Mouse (Mus musculus) kidney, embryonic 16.5 days (tissue): ENCODE measurements around the gene Ankrd54. TPM values are rescaled to one million over a fixed set of nuclear protein-coding genes. Genes with fewer than 3 reads are reported as not detected.
"Not testable (repeated sequence)": the region's sequence is repeated elsewhere in the genome, so short reads cannot be mapped to it uniquely, and the experiment has no call there.

ENCODE experiments used
- ATAC-seq: fragments of 200-750 bp; cut with Nextera tagmentation; 2 replicates; pipeline ENCODE4 v1.8.0; 2017; ENCODE audit warnings: moderate TSS enrichment; ENCODE audit not compliant: low FRiP score, low TSS enrichment
- H3K27ac ChIP-seq: fragments of 300-500 bp; sonication (generic); 2 replicates; pipeline ENCODE4 v1.5.1; 2014; ENCODE audit warnings: low read length
- H3K27me3 ChIP-seq: fragments of 300-500 bp; sonication (generic); 2 replicates; pipeline ENCODE4 v1.6.1; 2014; ENCODE audit warnings: low read length, control low read depth, mixed read lengths; ENCODE audit not compliant: insufficient read depth
- H3K36me3 ChIP-seq: fragments of 300-500 bp; sonication (generic); 2 replicates; pipeline ENCODE4 v1.6.1; 2014; ENCODE audit warnings: low read length, control low read depth, mixed read lengths; ENCODE audit not compliant: insufficient read depth
- H3K4me1 ChIP-seq: fragments of 300-500 bp; sonication (generic); 2 replicates; pipeline ENCODE4 v1.6.1; 2014; ENCODE audit warnings: low read length, control low read depth, mixed read lengths; ENCODE audit not compliant: insufficient read depth
- H3K4me2 ChIP-seq: fragments of 300-500 bp; sonication (generic); replicated peaks from 2 replicates; pipeline ENCODE4 v1.6.1; 2014; ENCODE audit warnings: low read depth, low read length
- H3K4me3 ChIP-seq: fragments of 300-500 bp; sonication (generic); 2 replicates; pipeline ENCODE4 v1.5.1; 2014; ENCODE audit warnings: mild to moderate bottlenecking, low read length
- H3K9ac ChIP-seq: fragments of 300-500 bp; sonication (generic); replicated peaks from 2 replicates; pipeline ENCODE4 v1.6.1; 2014; ENCODE audit warnings: low read length
- H3K9me3 ChIP-seq: fragments of 300-500 bp; sonication (generic); 2 replicates; pipeline ENCODE4 v1.6.1; 2016; ENCODE audit warnings: low read length, control low read depth
- WGBS: fragments of 180-500 bp; shearing (Covaris S2); extraction: QIAGEN DNeasy Blood & Tissue Kit; methylation state at CpG from one replicate; pipeline ENCODE4 v1.1.7; 2014; 5-methylcytosine and 5-hydroxymethylcytosine counted together
- polyA plus RNA-seq: library from polyadenylated mRNA; unstranded; fragments of >200 nt; fragmentation: Nextera tagmentation; extraction: Ambion mirVana; gene quantifications from 2 replicates; pipeline ENCODE4 v1.2.1, GENCODE M21; 2015

Ankrd54 gene
- polyA plus RNA-seq, 1 experiment from 2014 or later, result 52.5 TPM

DNA sequence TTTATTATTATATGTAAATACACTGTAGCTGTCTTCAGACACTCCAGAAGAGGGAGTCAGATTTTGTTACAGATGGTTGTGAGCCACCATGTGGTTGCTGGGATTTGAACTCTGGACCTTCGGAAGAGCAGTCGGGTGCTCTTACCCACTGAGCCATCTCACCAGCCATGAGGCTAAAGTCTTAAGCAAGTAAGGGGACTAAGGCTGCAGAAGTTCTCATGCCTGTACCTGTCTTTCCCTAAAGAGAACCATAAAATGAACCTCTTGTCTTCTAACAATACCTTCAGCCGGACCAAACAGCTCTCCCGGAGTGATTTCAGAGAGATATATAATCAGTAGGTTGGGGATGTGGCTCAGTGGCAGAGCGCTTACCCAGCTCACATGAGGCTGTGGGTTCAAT is 30.8 kb downstream of the Ankrd54 start:
- H3K27me3 ChIP-seq, H3K9me3 ChIP-seq, H3K4me2 ChIP-seq, ATAC-seq, H3K4me3 ChIP-seq, H3K27ac ChIP-seq, H3K9ac ChIP-seq: not testable (repeated sequence)
- WGBS, result 88% methylated on average over 5 of the region's 5 CpGs
- H3K36me3 ChIP-seq, result peaks cover 12% of the 10 kb centered on the region
- H3K4me1 ChIP-seq, result peaks cover 25% of the 10 kb centered on the region

DNA sequence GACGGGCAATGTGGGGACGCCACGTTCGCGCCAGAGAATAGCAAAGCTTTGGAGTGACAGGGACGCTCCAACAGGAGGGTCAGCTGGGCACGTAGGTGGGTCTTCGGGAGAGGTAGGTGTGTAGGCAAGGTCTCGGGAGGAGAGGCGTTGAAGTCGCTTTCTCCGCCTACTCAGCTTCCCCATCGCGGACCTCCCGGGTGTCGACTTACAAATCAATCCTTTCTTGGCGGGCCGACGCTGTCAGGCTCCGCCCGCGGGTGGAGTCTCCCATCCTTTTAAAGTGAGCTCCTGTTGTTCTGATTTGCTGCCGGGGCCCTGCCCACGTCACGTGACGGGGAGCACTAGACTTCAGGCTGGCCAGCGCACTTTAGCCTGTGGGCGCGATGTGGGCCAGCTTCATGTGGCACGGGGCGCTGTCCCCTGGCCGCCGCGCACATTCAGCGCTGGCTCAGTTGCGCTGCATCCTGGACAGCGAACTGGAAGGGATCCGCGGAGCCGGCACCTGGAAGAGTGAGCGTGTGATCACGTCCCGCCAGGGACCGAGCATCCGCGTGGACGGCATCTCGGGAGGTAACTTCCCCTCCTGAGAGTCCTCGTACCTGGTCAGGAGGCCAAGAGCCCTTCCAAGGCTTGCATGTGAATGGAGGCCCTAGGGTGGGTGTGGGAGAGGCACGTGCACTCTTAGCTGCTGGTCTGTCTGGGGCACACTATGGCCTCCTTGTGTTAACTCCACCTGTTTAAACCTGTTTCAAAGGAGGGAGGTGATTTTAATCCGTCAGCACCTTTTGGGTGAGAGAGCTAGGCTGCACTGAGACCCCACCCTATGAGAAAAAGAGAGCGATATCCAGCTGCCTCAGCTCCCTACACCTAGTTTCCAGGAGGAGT is 31.9 kb downstream of the Ankrd54 start:
- H3K27me3 ChIP-seq, result no peaks in the 10 kb centered on the region
- H3K27ac ChIP-seq, result peak overlapping the region; percentile 98
- peak overlapping the region; percentile 100 for H3K9ac ChIP-seq
- peak; percentile 86 for ATAC-seq
- H3K9me3 ChIP-seq, result no peaks in the 10 kb centered on the region
- WGBS, result under 1% methylated on average over 52 of the region's 52 CpGs
- peaks cover 4% of the 10 kb centered on the region; the same call in 1 of the 2 replicates for H3K36me3 ChIP-seq
- peak overlapping the region; percentile 79 for H3K4me3 ChIP-seq
- peaks cover 35% of the 10 kb centered on the region for H3K4me1 ChIP-seq
- H3K4me2 ChIP-seq, result peak overlapping the region; percentile 97

DNA sequence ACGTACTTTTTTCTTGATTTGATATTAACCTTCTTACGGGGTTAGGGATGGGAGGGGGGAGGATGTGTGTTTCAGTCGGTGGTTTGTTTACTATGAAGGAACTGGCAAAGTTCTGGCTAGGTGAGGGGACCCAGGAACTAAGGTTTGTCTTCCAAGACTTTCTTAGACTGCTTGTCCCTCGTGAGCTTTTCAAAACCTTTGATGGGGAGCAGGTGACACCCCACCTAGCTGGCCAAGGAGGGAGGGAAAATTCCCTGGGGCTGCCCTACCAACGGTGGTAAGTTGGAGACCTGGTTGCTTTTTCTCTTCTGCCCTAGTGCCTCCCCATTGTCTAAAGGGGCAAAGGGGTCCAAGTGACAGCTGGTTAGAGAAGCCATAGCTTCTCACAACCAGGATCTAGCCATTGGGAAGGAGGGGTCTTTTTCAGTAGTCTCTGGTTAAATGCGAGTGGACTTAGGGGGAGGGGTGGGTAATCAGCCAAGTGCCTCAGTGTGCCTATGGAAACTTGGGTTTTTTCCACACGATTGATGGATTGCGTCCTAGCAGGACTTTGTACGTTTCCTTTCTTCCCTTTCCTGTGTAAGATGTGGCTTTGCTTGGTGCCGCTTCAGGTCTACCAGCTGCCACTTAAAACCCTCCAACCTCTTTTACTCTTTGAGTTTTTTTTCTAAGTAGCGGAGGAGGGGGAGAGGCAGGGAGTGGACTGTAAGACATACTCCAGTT is 33.0 kb downstream of the Ankrd54 start:
- Histone ChIP-seq H3K27me3 (no peaks in the 10 kb centered on the region), H3K9ac (peak overlapping the region; percentile 100), H3K4me3 (peak overlapping the region; percentile 79), H3K4me2 (peak overlapping the region; percentile 97), H3K36me3 (no peaks in the 10 kb centered on the region), H3K9me3 (no peaks in the 10 kb centered on the region), H3K27ac (peak overlapping the region; percentile 98), H3K4me1 (peaks cover 43% of the 10 kb centered on the region)
- ATAC-seq, result no peak
- 6% methylated on average over 11 of the region's 11 CpGs for WGBS

DNA sequence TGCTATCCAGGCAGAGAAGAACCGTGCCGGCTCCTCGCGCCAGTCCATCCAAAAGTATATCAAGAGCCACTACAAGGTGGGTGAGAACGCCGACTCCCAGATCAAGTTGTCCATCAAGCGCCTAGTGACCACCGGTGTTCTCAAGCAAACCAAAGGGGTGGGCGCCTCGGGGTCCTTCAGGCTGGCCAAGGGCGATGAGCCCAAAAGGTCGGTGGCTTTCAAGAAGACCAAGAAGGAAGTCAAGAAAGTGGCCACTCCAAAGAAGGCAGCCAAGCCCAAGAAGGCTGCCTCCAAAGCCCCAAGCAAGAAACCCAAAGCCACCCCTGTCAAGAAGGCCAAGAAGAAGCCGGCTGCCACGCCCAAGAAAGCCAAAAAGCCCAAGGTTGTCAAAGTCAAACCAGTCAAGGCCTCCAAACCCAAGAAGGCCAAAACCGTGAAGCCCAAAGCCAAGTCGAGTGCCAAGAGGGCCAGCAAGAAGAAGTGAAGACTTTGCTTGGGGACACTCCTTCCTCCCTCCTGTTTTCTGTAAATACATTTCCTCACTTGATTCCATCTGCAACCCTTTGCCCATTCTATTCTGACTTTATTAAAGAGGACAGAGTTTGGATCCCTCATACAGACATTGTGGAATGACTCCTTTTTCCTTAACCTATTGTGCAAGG is 33.7 kb downstream of the Ankrd54 start:
- Histone ChIP-seq H3K4me3 (peak overlapping the region; percentile 79), H3K9ac (peak overlapping the region; percentile 100), H3K4me1 (peaks cover 43% of the 10 kb centered on the region), H3K36me3 (no peaks in the 10 kb centered on the region), H3K27ac (peak overlapping the region; percentile 98), H3K4me2 (peak overlapping the region; percentile 97), H3K27me3 (no peaks in the 10 kb centered on the region), H3K9me3 (no peaks in the 10 kb centered on the region)
- 15% methylated on average over 16 of the region's 16 CpGs for WGBS
- ATAC-seq, result no peak

DNA sequence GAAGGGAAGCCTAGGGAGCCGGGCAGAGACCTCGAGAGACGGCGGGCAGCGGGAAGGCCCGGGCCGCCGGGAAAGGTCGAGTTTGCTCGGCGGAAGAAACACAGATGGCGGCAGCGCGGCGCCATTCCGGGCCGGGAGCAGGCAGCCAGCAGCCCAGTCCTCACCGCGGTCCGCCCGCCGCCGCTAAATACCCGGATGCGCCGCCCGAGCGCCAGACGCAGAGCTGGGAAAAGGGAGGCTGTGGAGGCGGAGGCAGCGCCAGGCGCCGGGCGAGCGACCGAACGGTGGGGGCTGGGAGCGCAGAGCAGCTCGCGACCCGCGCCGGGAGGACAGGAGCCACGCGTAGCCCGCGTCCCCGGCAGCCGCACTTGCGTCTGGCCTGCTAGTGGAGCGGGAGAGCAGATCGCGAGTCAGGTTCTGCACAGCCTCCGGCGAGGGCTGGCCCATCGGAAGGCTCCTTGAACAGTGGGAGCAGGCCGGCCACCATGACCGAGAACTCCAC is 34.4 kb downstream of the Ankrd54 start, which contains the start of gene H1f0:
Gene H1f0 (plus strand): TSS at position 214 of the 502 bp plus-strand sequence.
- Histone ChIP-seq H3K4me1 (peaks cover 48% of the 10 kb centered on the region), H3K36me3 (no peaks in the 10 kb centered on the region), H3K4me2 (peak within 1 kb of the TSS; percentile 97), H3K9me3 (no peaks in the 10 kb centered on the region), H3K27me3 (no peaks in the 10 kb centered on the region), H3K4me3 (peak within 1 kb of the TSS; percentile 79), H3K9ac (peak within 1 kb of the TSS; percentile 100), H3K27ac (peak within 1 kb of the TSS; percentile 98)
- ATAC-seq, result peak; percentile 74
- under 1% methylated on average over 49 of the region's 58 CpGs for WGBS

DNA sequence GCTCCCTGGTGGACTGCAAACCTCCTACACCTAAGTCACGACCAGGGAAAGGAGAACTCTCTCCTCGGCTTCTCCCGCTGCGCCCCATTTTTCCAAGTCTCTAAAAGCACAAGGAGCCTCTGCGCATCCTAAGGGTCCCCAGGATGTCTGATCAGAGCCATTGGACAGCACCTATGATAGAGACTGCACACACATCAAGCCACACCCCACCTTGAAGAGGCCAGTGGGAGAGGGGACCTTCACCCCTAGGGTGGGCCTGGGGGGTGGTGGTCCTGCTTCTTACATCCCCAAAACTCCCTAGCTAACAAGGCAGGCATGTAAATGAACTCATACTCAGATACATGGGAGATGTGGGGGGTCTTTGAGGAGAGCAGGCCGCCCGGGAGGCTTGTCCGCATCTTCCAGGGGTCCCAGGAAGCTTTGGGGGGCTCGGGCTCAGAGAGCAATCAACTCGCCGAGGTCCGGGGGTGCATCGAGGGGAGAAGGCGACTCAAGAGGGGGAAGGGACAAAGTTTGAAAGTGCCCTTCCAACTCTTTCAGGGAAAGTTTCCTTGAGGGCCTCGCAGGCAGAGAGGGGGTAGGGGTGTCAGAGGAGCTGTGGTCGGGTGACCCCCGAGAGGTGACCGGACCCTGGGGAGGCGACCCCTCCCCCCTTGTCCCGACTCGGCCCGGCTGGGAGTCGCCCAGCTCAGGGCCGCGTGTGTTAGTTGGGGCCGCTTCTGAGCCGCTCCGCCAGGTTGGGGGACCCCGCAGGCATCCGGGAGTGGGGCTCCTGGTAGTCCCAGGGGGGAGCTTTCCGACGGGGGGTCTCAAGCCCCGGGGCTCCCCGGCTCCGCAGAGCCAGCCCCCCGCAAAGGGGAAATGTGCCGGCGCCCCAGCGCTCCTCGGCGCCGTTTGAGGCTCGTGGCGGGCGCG is 35.1 kb downstream of the Ankrd54 start:
- peak overlapping the region; percentile 79 for H3K4me3 ChIP-seq
- peak overlapping the region; percentile 100 for H3K9ac ChIP-seq
- WGBS, result 6% methylated on average over 46 of the region's 46 CpGs
- peak overlapping the region; percentile 97 for H3K4me2 ChIP-seq
- peak overlapping the region; percentile 98 for H3K27ac ChIP-seq
- H3K4me1 ChIP-seq, result peaks cover 55% of the 10 kb centered on the region
- H3K27me3 ChIP-seq, result no peaks in the 10 kb centered on the region
- no peaks in the 10 kb centered on the region for H3K36me3 ChIP-seq
- no peak for ATAC-seq
- no peaks in the 10 kb centered on the region for H3K9me3 ChIP-seq

DNA sequence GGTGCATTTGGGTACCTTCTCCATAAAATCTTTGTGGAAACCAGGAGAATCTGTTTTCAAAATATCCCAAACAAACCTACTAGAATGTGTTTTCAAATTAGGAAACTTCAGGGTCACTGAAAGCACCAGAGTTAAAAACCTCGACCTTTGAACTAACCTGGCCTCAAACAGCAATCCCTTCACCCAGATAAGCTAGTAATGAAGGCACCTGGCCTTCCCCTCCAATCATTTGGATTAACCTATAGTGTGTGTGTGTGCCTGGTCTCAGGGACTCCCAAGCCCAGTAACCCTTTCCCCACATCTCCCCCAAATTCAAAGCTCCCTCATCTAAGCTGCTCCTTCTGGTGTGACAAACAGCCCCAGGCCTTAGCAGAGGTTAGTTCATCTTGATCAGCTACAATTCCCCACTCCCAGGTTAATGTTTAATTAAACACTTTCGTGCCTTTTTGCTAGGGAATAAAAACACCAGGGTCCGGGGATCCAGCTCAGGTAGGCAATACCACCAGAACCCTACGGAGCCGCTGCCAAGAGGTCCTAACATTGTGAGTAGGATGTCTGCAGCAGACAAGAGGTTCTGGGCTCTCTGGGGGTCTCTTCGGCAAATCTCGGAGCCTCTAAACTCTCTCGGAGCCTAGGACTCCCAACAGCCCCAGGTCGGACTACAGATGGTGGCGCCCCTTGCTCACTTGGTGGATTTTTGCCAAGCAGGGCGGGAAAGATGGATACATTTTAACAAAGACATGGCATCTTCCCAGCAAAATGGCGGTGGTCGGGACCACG is 36.0 kb downstream of the Ankrd54 start:
- H3K27me3 ChIP-seq, result no peaks in the 10 kb centered on the region
- H3K4me1 ChIP-seq, result peaks cover 50% of the 10 kb centered on the region
- H3K27ac ChIP-seq, result peak overlapping the region; percentile 98
- H3K4me2 ChIP-seq, result peak overlapping the region; percentile 97
- no peaks in the 10 kb centered on the region for H3K36me3 ChIP-seq
- H3K9me3 ChIP-seq, result no peaks in the 10 kb centered on the region
- WGBS, result 47% methylated on average over 14 of the region's 14 CpGs
- peak overlapping the region; percentile 100 for H3K9ac ChIP-seq
- peak overlapping the region; percentile 79 for H3K4me3 ChIP-seq
- ATAC-seq, result no peak

DNA sequence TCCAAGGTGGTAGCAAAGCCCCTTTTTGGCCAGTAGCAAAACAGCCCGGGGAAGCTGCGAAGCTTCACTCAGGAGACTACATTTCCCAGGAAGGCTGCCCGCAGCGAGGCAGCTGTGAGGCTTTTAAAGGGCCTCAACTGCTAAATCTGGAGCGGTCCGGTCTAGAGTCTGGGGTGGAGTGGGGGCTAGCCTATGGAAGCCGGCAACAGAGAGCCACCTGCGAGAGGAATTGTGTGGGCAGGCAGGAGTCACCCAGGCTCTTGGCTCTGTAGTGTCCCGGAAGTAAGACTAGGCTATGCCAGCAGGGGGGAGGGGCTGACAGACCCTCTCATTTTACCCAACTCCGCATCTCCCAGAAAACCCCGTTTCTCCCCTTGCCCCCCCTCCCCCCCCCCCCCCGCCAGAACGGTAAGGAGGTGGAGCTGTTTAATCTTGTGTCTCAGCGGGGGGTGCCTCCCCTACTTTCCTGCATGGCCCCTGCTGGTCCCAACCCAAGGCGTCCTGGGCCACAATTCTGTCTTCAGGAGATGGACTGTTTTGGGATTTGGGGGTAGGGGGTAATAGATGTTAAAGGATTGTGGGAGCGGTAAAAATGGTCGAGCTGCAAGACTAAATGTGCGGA is 36.9 kb downstream of the Ankrd54 start:
- ATAC-seq, result no peak
- WGBS, result 10% methylated on average over 16 of the region's 18 CpGs
- H3K4me1 ChIP-seq, result peaks cover 41% of the 10 kb centered on the region
- no peaks in the 10 kb centered on the region for H3K9me3 ChIP-seq
- H3K27ac ChIP-seq, result peak overlapping the region; percentile 98
- peak overlapping the region; percentile 52 for H3K9ac ChIP-seq
- peak overlapping the region; percentile 39 for H3K4me2 ChIP-seq
- no peaks in the 10 kb centered on the region for H3K27me3 ChIP-seq
- no peaks in the 10 kb centered on the region for H3K36me3 ChIP-seq
- peak overlapping the region; percentile 15; the same call in 1 of the 2 replicates for H3K4me3 ChIP-seq
